Comparison of ENCODE assay signal across 8 mouse cellular contexts in the genomic region with DNA sequence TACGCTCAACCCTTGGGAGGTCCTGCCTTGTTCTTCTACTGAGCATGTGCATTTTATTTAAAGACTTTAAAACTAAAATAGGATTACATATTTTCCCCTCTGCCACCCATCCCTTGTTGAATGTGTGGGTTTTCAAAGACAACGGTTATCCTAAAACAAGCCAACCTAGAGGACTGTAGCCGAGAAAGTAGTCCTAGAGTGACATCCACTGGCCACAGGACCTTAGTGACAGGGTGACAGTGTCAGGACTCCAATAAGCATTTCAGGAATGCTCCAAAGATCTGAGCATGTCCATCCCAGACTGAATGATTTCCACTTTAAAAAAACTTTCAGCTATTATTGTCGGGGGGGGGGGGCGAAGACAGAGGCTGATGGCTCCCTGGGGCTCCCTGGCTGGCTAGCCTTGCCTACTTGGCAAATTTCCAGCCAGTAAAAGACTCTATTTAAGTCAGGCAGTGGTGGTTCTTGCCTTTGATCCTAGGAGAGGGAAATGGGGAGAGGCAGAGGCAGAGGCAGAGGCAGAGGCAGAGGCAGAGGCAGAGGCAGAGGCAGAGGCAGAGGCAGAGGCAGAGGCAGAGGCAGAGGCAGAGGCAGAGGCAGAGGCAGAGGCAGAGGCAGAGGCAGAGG. TPM values are rescaled to one million over a fixed set of nuclear protein-coding genes. Genes with fewer than 3 reads are reported as not detected.
A peak's percentile ranks its signal among the peaks of the same experiment; 100 is the strongest.
DNase-seq lines count a peak whose midpoint lies in the region; ATAC-seq lines count a peak whose summit lies in the region.

No protein-coding gene starts in this region.

- H3K27me3 ChIP-seq in hindbrain, embryonic 14.5 days (ENCODE audit: control insufficient read depth, insufficient read depth, low read length), result no peaks in the 10 kb centered on the region
- H3K27me3 ChIP-seq in neural tube, embryonic 14.5 days (ENCODE audit: control insufficient read depth, insufficient read depth, low read length), result no peaks in the 10 kb centered on the region

- no peak overlapping the region for H3K4me2 ChIP-seq in hindbrain, embryonic 14.5 days (replicated peaks)
- H3K4me2 ChIP-seq in neural tube, embryonic 14.5 days (ENCODE audit: low read depth, low read length), result no peak overlapping the region

- peak; percentile 57 to 59 for DNase-seq in cerebellum, postnatal 14 days
- DNase-seq in cerebellum, adult 11 months, result no peak
- DNase-seq in left cerebral cortex, postnatal 14 days (ENCODE audit: low spot score in 2 of 2), result peak; percentile 30 to 34
- DNase-seq in left cerebral cortex, postnatal 36 days (ENCODE audit: low spot score in 2 of 2), result no peak
- peak; percentile 57 for DNase-seq in hindbrain, embryonic 14.5 days (ENCODE audit: low spot score)
- DNase-seq in gastrocnemius, postnatal 25 days, result no peak

- ATAC-seq in hindbrain, embryonic 14.5 days (ENCODE audit: low FRiP score), result 0 out of 2 replicates have a peak, but pooled peaks have one; percentile 31
- peak; percentile 70; the same call in 1 of the 2 replicates for ATAC-seq in neural tube, embryonic 14.5 days (ENCODE audit: low read depth)
- no peak for ATAC-seq in monocyte, adult 5-6 weeks (replicated peaks; ENCODE audit: insufficient number of reproducible peaks, low FRiP score, low TSS enrichment, poor library complexity, severe bottlenecking)

- H3K27ac ChIP-seq in hindbrain, embryonic 14.5 days, result no peak overlapping the region
- no peak overlapping the region for H3K27ac ChIP-seq in neural tube, embryonic 14.5 days (ENCODE audit: low read depth, low read length)

- H3K4me1 ChIP-seq in hindbrain, embryonic 14.5 days (replicated peaks; ENCODE audit: control insufficient read depth, insufficient read depth, low read length), result no peaks in the 10 kb centered on the region
- no peaks in the 10 kb centered on the region for H3K4me1 ChIP-seq in neural tube, embryonic 14.5 days (ENCODE audit: control insufficient read depth, insufficient read depth, low read length)

- intact Hi-C loops in left cerebral cortex, postnatal 14 days (cut with DNase I), result loop anchor here (5.0 to 10.0 kb wide), 2 partner anchors 130 to 213 kb away; a partner anchor contains a TSS
- intact Hi-C loops in left cerebral cortex, postnatal 36 days (cut with DNase I), result loop anchor here (5.0 kb wide), 1 partner anchor 213 kb away; no protein-coding TSS in a partner anchor

- no peaks in the 10 kb centered on the region for H3K9me3 ChIP-seq in hindbrain, embryonic 14.5 days (ENCODE audit: control insufficient read depth, low read length)
- no peaks in the 10 kb centered on the region for H3K9me3 ChIP-seq in neural tube, embryonic 14.5 days (ENCODE audit: control insufficient read depth, low read length)

- no peaks in the 10 kb centered on the region for H3K36me3 ChIP-seq in hindbrain, embryonic 14.5 days (replicated peaks; ENCODE audit: control insufficient read depth, insufficient read depth)
- no peaks in the 10 kb centered on the region for H3K36me3 ChIP-seq in neural tube, embryonic 14.5 days (ENCODE audit: control insufficient read depth, insufficient read depth, low read length)

- no peak overlapping the region for H3K9ac ChIP-seq in hindbrain, embryonic 14.5 days
- H3K9ac ChIP-seq in neural tube, embryonic 14.5 days (replicated peaks; ENCODE audit: low read depth, low read length), result no peak overlapping the region

- H3K4me3 ChIP-seq in hindbrain, embryonic 14.5 days (replicated peaks; ENCODE audit: low read length), result no peak overlapping the region
- H3K4me3 ChIP-seq in neural tube, embryonic 14.5 days (ENCODE audit: low read depth, low read length), result no peak overlapping the region

- WGBS in hindbrain, embryonic 14.5 days, result 54% methylated on average over 5 of the region's 5 CpGs
- 54% methylated on average over 5 of the region's 5 CpGs for WGBS in neural tube, embryonic 14.5 days

RNA-seq across cellular contexts. Expression of a gene that starts 17.7 kb away (rescaled TPM):
- 10 to 100 TPM; 36.7 to 40.8 TPM for total RNA-seq in left cerebral cortex, postnatal 14 days (2021)
- 10 to 100 TPM; 32.5 to 37.4 TPM for total RNA-seq in left cerebral cortex, postnatal 36 days (2021)
- 35.4 and 37.3 TPM in 2 replicates for polyA plus RNA-seq in hindbrain, embryonic 14.5 days (2014; fragmentation: Nextera tagmentation; extraction: Ambion mirVana)
- polyA plus RNA-seq in neural tube, embryonic 14.5 days (2014; fragmentation: Nextera tagmentation; extraction: Ambion mirVana), result 30.6 and 40.1 TPM in 2 replicates
- total RNA-seq in gastrocnemius, postnatal 25 days (2021), result 10 to 100 TPM; 20.9 to 21.8 TPM
- 173 to 236 TPM (median 206 TPM) in 3 replicates for total RNA-seq in monocyte, adult 5-6 weeks (2017)

RNA-seq across cellular contexts. Expression of a gene that starts 49.5 kb away (rescaled TPM):
- total RNA-seq in left cerebral cortex, postnatal 14 days (2021), result 1 to 10 TPM; 2.0 to 2.1 TPM
- total RNA-seq in left cerebral cortex, postnatal 36 days (2021), result 1 to 10 TPM; 1.9 to 2.0 TPM
- 2.1 and 2.4 TPM in 2 replicates for polyA plus RNA-seq in hindbrain, embryonic 14.5 days (2014; fragmentation: Nextera tagmentation; extraction: Ambion mirVana)
- 2.3 and 2.7 TPM in 2 replicates for polyA plus RNA-seq in neural tube, embryonic 14.5 days (2014; fragmentation: Nextera tagmentation; extraction: Ambion mirVana)
- 1 to 10 TPM in 1 of 2 experiments, under 1 TPM in 1; 0.28 to 1.1 TPM for total RNA-seq in gastrocnemius, postnatal 25 days (2021)
- total RNA-seq in monocyte, adult 5-6 weeks (2017), result not detected in 3 replicates

Comparison
In these comparisons a context has a peak if more than half of its experiments do, and no peak if none do; other contexts are left out.
1. DNase-seq: peak in cerebellum, postnatal 14 days (2 of 2), left cerebral cortex, postnatal 14 days (2 of 2) and hindbrain, embryonic 14.5 days (single experiment); none in cerebellum, adult 11 months (single experiment), left cerebral cortex, postnatal 36 days (0 of 2) and gastrocnemius, postnatal 25 days (single experiment).